Mouse (Mus musculus): ENCODE measurements at regions not wholly inside any gene's neighbourhood (a gene's known extent, or its start where the extent isn't known, plus 50 kb on each side); places are given as distances from the start of the nearest gene placed in this dataset.
A peak's percentile ranks its signal among the peaks of the same experiment; 100 is the strongest.

DNA sequence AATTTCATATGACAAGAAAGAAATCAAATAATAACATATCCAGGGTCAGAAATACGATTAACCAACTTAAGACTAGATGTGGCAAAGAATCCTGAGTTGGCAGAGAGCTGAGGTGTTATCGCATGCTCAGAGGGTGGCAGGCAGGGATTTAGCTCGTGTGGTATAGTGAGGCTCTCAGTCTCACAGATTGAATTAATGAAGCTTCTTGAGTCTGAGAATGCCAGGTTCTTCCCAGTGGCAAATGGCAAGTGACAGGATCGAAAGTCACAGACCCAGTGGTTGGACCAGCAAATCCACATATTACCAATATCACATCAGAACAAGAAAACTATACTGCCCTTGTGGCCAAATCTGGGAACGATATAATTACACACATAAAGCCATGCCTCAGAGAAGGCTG, 101.3 kb upstream of the Peli2 start:
- H3K9ac ChIP-seq, result no peak overlapping the region

DNA sequence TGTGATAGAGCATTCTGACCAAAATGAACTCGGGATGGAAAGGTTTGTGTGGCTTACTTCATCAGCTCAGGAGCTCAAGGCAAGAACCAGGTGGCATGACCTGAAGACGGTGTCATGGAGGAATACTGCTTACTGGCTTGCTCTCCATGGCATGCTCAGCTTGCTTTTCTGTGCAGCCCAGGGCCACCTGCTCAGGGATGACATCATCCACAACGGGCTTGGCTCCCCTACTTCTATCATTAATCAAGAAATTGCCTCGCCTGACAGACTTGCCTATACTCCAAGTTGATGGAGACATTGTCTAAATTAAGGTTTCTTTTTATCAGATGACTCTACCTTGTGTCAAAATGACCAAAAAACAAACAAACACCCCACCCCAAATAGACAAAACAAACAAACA, 98.4 kb upstream of the Peli2 start:
- Histone ChIP-seq H3K4me2 (no peak overlapping the region), H3K36me3 (no peaks in the 10 kb centered on the region), H3K27ac (replicated peaks) (no peak overlapping the region), H3K9ac (no peak overlapping the region), H3K4me1 (replicated peaks) (no peaks in the 10 kb centered on the region), H3K9me3 (no peaks in the 10 kb centered on the region), H3K4me3 (no peak overlapping the region), H3K27me3 (no peaks in the 10 kb centered on the region)
- ATAC-seq (ENCODE audit: low FRiP score, low read depth), result no peak
- WGBS, result 78% methylated on average over 4 of the region's 4 CpGs

More for the DNA sequence above, 101.3 kb upstream of the Peli2 start:
- Histone ChIP-seq H3K36me3 (no peaks in the 10 kb centered on the region), H3K4me2 (no peak overlapping the region), H3K4me3 (no peak overlapping the region), H3K27ac (replicated peaks) (no peak overlapping the region), H3K4me1 (replicated peaks) (no peaks in the 10 kb centered on the region), H3K9me3 (no peaks in the 10 kb centered on the region), H3K27me3 (no peaks in the 10 kb centered on the region)
- no peak for ATAC-seq (ENCODE audit: low FRiP score, low read depth)
- WGBS, result 87% methylated on average over 5 of the region's 5 CpGs

DNA sequence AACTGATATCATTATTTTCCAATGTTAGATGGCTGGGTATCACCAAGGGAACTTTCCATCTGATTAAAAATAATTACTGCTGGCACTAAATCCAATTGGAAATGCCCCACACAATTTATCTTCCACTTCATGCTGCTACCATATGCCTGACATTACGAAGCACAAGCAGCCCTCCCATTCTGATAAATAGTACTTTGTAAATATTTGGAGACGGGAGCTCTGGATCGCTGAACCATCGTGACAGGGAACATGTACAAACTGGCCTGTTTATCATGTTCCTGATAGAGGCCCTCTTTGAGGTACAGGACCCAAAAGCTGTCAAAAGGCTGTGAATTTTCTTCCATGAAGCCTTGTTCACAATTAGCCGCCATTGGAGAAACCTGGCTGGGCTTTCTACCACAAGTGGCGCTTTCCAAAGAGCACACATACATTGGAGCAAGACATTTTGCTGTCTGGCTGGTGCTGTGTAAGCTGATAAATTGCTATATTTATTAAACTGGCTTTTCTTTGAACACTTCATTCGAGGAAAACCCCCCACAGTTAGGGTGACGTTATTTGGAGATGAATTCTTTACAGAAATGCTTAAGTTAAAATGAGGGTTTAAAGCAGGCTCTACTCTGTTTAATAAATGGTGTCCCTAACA, 96.5 kb upstream of the Peli2 start:
- Histone ChIP-seq H3K4me1 (replicated peaks) (no peaks in the 10 kb centered on the region), H3K4me2 (no peak overlapping the region), H3K27me3 (no peaks in the 10 kb centered on the region), H3K4me3 (no peak overlapping the region), H3K9ac (no peak overlapping the region), H3K27ac (replicated peaks) (no peak overlapping the region), H3K36me3 (no peaks in the 10 kb centered on the region), H3K9me3 (no peaks in the 10 kb centered on the region)
- 0 out of 2 replicates have a peak, but pooled peaks have one; percentile 30 for ATAC-seq (ENCODE audit: low FRiP score, low read depth)
- 59% methylated on average over 8 of the region's 8 CpGs for WGBS

DNA sequence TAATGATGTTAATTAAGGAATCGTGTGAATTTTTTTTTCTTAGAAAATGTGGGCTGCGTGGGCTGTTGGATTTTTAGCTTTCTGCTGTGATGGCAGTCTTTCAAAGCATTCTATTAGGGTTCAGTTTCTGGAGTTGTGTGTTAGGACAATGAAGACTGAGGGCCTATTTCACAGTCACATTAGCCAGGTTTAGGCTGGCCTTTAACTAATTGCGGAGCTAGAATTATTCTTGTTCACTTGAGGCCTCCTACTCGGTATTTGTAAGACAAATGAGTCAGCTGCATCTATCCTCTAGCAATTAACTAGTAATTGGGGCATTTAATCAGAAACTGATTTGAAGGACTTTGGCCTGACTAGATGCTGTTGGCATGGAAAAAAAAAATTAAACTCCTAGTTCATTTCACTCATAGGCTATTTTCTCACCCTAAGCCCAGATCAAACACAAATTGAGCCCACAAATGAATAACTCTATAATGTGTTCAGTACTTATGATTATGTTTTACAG, 81.3 kb upstream of the Peli2 start:
- Histone ChIP-seq H3K36me3 (no peaks in the 10 kb centered on the region), H3K4me2 (no peak overlapping the region), H3K27me3 (no peaks in the 10 kb centered on the region), H3K4me3 (no peak overlapping the region), H3K4me1 (replicated peaks) (no peaks in the 10 kb centered on the region), H3K9ac (no peak overlapping the region), H3K27ac (replicated peaks) (no peak overlapping the region), H3K9me3 (no peaks in the 10 kb centered on the region)
- no peak for ATAC-seq (ENCODE audit: low FRiP score, low read depth)
- WGBS, result 53% methylated on average over 4 of the region's 4 CpGs

DNA sequence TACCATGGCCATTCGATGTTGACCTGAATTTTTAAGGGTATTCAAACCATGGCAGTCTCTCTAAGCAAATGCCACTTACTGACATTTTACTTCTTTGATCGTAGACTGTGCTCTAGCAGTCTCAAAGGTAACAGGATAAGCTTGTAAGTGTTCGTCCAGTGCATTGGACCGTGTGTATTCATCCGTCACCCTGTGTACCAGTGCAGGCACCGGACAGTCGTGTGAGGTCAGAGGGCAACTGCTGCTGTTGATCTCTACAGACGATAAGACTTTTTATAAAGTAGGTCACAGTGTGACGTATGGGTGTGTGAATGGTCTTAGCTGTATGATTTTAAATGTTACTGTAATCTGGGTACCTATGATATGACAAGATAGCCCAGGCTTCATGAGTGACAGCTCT, 74.5 kb upstream of the Peli2 start:
- Histone ChIP-seq H3K4me2 (no peak overlapping the region), H3K4me3 (no peak overlapping the region), H3K27me3 (no peaks in the 10 kb centered on the region), H3K27ac (replicated peaks) (no peak overlapping the region), H3K36me3 (no peaks in the 10 kb centered on the region), H3K4me1 (replicated peaks) (no peaks in the 10 kb centered on the region), H3K9me3 (no peaks in the 10 kb centered on the region), H3K9ac (no peak overlapping the region)
- 85% methylated on average over 9 of the region's 9 CpGs for WGBS
- no peak for ATAC-seq (ENCODE audit: low FRiP score, low read depth)

DNA sequence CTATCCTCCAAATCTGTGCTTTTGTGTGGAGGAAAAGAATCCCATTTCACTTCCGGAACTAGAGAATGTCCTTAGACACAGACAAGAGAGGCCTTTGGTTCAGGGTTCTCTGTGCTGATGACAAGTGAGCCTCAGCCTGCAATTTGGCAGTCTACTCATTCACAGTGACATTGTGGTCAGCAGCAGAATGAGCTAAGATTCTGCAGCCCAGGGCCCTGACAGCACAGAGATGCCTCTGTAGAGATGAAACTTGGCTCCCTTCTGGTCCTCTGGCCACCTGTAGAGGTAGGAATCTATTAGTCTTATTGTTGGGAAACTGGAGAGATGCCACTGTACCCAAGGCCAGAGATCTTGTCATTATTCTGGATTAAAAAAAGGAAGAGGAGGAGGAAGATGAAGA, 73.8 kb upstream of the Peli2 start:
- no peaks in the 10 kb centered on the region for H3K36me3 ChIP-seq
- no peak overlapping the region for H3K27ac ChIP-seq (replicated peaks)
- no peak for ATAC-seq (ENCODE audit: low FRiP score, low read depth)
- no peak overlapping the region for H3K4me2 ChIP-seq
- no peak overlapping the region for H3K4me3 ChIP-seq
- no peaks in the 10 kb centered on the region for H3K4me1 ChIP-seq (replicated peaks)
- H3K9ac ChIP-seq, result no peak overlapping the region
- H3K9me3 ChIP-seq, result no peaks in the 10 kb centered on the region
- H3K27me3 ChIP-seq, result no peaks in the 10 kb centered on the region
- WGBS, result 81% methylated on average over 1 of the region's 1 CpGs

DNA sequence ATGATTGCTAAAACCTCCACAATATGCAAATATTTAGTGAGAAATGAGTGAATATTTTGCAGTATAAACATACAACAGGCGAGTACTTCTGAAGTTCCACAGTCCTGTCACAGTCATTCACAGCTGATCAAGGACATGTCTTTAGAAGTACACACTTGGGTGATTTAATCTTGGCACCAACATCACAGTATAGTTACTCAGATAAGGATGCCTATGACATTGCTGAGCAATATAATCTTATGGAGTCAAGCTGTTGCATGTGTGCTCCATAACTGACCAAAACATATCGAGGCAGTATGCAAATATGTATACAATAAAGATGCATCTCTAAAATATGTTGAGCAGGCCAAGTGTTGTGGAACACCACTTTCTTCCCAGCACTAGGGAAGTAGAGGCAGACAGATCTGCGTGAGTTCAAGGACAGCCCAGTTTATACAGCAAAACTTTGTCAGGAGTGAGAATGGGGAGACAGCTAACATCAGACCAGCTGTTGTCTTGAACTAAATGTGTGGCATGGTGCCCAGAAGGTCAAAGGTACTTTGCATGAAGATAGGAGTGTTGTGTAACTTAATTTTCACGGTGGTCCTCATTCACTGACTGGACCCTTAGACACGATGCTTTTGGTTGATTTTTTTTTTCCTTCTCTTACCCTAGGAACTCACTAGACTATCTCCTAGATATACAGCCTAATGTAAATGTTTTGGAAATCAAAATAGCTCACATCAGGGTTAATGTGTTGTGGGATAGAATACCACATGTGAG, 70.7 kb upstream of the Peli2 start:
- no peak for ATAC-seq (ENCODE audit: low FRiP score, low read depth)
- Histone ChIP-seq H3K4me2 (no peak overlapping the region), H3K27me3 (no peaks in the 10 kb centered on the region), H3K4me1 (replicated peaks) (no peaks in the 10 kb centered on the region), H3K9me3 (no peaks in the 10 kb centered on the region), H3K9ac (no peak overlapping the region), H3K36me3 (no peaks in the 10 kb centered on the region), H3K4me3 (no peak overlapping the region), H3K27ac (replicated peaks) (no peak overlapping the region)
- 79% methylated on average over 5 of the region's 5 CpGs for WGBS

DNA sequence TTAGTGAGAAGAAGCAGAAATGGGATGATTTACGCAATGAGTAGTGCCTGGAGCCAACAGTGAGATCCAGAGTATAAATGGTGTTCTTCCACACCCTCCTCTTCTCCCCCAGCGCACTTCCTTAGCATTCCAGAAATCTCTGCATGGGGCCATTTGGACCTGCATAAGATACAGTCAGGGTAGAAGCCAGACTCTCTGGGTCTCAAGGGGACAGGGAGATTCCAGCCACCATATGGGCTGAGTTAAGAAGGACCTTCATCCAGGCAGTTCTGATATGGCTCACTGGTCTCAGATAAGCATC, 70.2 kb upstream of the Peli2 start:
- H3K27me3 ChIP-seq, result no peaks in the 10 kb centered on the region
- no peaks in the 10 kb centered on the region for H3K9me3 ChIP-seq
- H3K4me3 ChIP-seq, result no peak overlapping the region
- no peaks in the 10 kb centered on the region for H3K36me3 ChIP-seq
- WGBS, result 89% methylated on average over 2 of the region's 2 CpGs
- no peak overlapping the region for H3K27ac ChIP-seq (replicated peaks)
- H3K4me2 ChIP-seq, result no peak overlapping the region
- no peak for ATAC-seq (ENCODE audit: low FRiP score, low read depth)
- no peak overlapping the region for H3K9ac ChIP-seq
- H3K4me1 ChIP-seq (replicated peaks), result no peaks in the 10 kb centered on the region

DNA sequence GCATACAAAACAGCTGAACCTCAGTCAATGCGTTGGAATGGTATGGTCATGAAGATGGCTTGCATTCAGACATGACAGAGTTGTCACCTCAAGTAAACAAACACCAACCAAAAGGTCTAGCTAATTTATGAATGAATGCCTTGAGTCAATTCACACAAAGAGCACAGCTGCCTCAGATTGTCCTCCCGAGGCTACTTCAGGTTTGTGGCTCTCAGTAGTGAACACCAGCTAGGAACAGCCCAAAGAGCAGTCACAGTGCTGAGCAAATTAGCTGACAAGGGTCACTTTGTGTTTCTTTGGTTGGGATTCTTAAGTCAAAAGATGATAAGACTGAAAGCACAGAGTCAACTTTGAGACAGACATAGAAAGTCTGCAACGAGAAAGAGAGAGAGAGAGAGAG, 68.7 kb upstream of the Peli2 start:
- no peaks in the 10 kb centered on the region for H3K27me3 ChIP-seq
- no peaks in the 10 kb centered on the region for H3K4me1 ChIP-seq (replicated peaks)
- H3K27ac ChIP-seq (replicated peaks), result no peak overlapping the region; the same call in 1 of the 2 replicates
- H3K9me3 ChIP-seq, result no peaks in the 10 kb centered on the region
- H3K4me3 ChIP-seq, result no peak overlapping the region
- WGBS, result 51% methylated on average over 3 of the region's 3 CpGs
- no peaks in the 10 kb centered on the region for H3K36me3 ChIP-seq
- ATAC-seq (ENCODE audit: low FRiP score, low read depth), result no peak
- no peak overlapping the region for H3K4me2 ChIP-seq
- H3K9ac ChIP-seq, result no peak overlapping the region

DNA sequence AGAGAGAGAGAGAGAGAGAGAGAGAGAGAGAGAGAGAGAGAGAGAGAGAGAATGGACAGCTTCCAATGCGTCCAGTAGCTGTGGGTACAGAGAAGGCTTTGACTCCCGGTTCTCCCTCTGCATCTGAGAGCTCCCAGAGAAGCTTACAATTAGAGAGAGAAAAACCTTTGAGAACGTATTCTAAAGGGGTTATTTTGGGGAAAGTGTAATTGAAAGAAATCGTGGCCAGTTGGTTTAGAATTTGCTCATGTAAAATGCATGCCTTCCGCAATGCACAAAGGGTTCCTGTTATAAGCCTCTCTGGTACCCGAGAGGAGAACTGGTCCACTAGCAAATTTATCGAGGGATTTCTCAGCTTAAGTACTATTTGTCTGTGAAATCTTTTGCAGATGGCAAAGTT, 68.2 kb upstream of the Peli2 start:
- Histone ChIP-seq H3K27ac (replicated peaks) (no peak overlapping the region; the same call in 1 of the 2 replicates), H3K4me3 (no peak overlapping the region), H3K9ac (no peak overlapping the region), H3K27me3 (no peaks in the 10 kb centered on the region), H3K4me2 (no peak overlapping the region), H3K36me3 (no peaks in the 10 kb centered on the region), H3K4me1 (replicated peaks) (no peaks in the 10 kb centered on the region), H3K9me3 (no peaks in the 10 kb centered on the region)
- ATAC-seq (ENCODE audit: low FRiP score, low read depth), result no peak
- WGBS, result 42% methylated on average over 7 of the region's 7 CpGs

DNA sequence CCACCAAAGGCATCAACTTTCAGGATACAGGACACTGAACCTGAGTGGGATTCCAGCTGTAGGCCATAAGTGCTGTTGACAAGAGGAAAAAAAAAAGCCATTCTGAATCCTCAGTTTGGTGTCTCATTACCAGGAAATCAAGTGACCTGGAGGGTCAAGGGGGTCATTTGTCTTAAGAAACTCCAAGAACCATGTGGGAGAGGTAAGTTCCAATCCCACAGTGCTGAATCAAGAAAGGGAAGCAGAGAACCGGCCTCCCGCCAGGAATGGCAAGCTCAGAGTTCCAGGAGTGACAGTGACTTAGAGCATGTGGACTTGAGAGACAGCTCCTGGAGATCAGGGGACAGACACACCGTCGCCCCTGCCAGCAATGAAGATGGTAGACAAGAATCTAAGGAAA, 67.5 kb upstream of the Peli2 start:
- Histone ChIP-seq H3K4me2 (no peak overlapping the region), H3K27ac (replicated peaks) (no peak overlapping the region; the same call in 1 of the 2 replicates), H3K9ac (no peak overlapping the region), H3K27me3 (no peaks in the 10 kb centered on the region), H3K4me3 (no peak overlapping the region), H3K4me1 (replicated peaks) (no peaks in the 10 kb centered on the region), H3K36me3 (no peaks in the 10 kb centered on the region), H3K9me3 (no peaks in the 10 kb centered on the region)
- 76% methylated on average over 4 of the region's 4 CpGs for WGBS
- no peak for ATAC-seq (ENCODE audit: low FRiP score, low read depth)

DNA sequence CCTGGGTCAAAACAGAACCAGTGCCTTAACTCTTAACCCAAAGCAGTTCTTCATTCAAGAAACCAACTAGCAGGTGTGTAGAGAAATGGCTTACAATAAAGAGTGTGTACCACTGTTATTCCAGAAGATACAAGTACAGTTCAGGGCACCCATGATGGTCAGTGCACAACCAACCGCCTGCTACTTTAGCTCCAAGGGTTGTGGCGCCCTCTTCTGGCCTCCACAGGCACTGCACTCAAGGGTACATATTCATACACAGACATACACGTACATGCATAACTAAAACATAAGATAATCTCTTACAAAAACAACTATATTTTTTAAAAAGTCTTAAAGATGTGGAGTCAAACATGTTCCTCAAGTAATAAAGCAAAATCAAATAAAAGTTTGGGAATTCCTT, 65.9 kb upstream of the Peli2 start:
- Histone ChIP-seq H3K4me2 (no peak overlapping the region), H3K9me3 (no peaks in the 10 kb centered on the region), H3K27ac (replicated peaks) (no peak overlapping the region), H3K27me3 (no peaks in the 10 kb centered on the region), H3K4me3 (no peak overlapping the region), H3K36me3 (no peaks in the 10 kb centered on the region), H3K9ac (no peak overlapping the region), H3K4me1 (replicated peaks) (no peaks in the 10 kb centered on the region)
- ATAC-seq (ENCODE audit: low FRiP score, low read depth), result no peak
- WGBS, result 76% methylated on average over 3 of the region's 3 CpGs

DNA sequence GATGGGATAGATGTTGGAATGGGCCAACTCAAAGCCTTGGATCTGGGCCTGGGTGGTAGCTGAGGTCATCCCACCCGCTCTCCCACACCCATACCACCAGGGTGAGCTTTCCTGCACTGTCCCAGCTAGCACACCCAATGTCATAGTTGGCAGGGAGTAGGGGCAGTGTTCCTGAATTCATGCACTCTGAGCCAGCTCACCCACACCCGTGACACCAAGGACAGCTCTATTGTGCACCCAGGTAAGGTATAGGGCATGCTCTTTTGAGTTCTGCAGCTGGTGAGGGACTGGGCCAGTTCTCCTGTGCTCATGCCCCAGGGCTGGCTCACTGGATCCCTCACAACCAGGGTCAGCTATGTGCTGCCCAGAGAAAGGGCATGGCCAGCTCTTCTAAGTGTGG, 64.8 kb upstream of the Peli2 start:
- Histone ChIP-seq H3K27me3 (no peaks in the 10 kb centered on the region), H3K36me3 (no peaks in the 10 kb centered on the region), H3K4me1 (replicated peaks) (no peaks in the 10 kb centered on the region), H3K4me2 (no peak overlapping the region), H3K9ac (no peak overlapping the region), H3K4me3 (no peak overlapping the region), H3K9me3 (no peaks in the 10 kb centered on the region), H3K27ac (replicated peaks) (no peak overlapping the region)
- WGBS, result 95% methylated on average over 2 of the region's 2 CpGs
- no peak for ATAC-seq (ENCODE audit: low FRiP score, low read depth)
